Mouse (Mus musculus) embryonic facial prominence, embryonic 10.5 days (tissue): ENCODE data around the gene Lrrfip1. TPM values are rescaled to one million over a fixed set of nuclear protein-coding genes. Genes with fewer than 3 reads are reported as not detected.

Source experiments
- DNase-seq: peaks from one replicate; pipeline ENCODE4 v3.0.0-alpha.2; 2017; ENCODE audit warnings: low spot score
- H3K27ac ChIP-seq: fragments of 300-500 bp; sonication (generic); replicated peaks from 2 replicates; pipeline ENCODE4 v1.5.1; 2016; ENCODE audit warnings: mild to moderate bottlenecking
- H3K27me3 ChIP-seq: fragments of 300-500 bp; sonication (generic); replicated peaks from 2 replicates; pipeline ENCODE4 v1.6.1; 2016; ENCODE audit warnings: low read depth, mild to moderate bottlenecking; ENCODE audit not compliant: poor library complexity, severe bottlenecking
- H3K36me3 ChIP-seq: fragments of 300-500 bp; sonication (generic); replicated peaks from 2 replicates; pipeline ENCODE4 v1.6.1; 2016; ENCODE audit warnings: mild to moderate bottlenecking, moderate library complexity
- H3K4me1 ChIP-seq: fragments of 300-500 bp; sonication (generic); 2 replicates; pipeline ENCODE4 v1.6.1; 2016
- H3K4me3 ChIP-seq: fragments of 300-500 bp; sonication (generic); 2 replicates; pipeline ENCODE4 v1.5.1; 2016; ENCODE audit warnings: mild to moderate bottlenecking, moderate library complexity
- H3K9me3 ChIP-seq: fragments of 300-500 bp; sonication (generic); 2 replicates; pipeline ENCODE4 v1.6.1; 2016; ENCODE audit warnings: mild to moderate bottlenecking
- WGBS: fragments of 180-500 bp; shearing (Covaris S2); methylation state at CpG from one replicate; pipeline ENCODE4 v1.1.7; 2016; 5-methylcytosine and 5-hydroxymethylcytosine counted together
- polyA plus RNA-seq: library from polyadenylated mRNA; unstranded; fragments of >200 nt; fragmentation: Nextera tagmentation; extraction: Ambion mirVana; gene quantifications from 2 replicates; pipeline ENCODE4 v1.2.1, GENCODE M21; 2016

The Lrrfip1 gene
- 22.5 and 25.7 TPM in 2 replicates for polyA plus RNA-seq

DNA sequence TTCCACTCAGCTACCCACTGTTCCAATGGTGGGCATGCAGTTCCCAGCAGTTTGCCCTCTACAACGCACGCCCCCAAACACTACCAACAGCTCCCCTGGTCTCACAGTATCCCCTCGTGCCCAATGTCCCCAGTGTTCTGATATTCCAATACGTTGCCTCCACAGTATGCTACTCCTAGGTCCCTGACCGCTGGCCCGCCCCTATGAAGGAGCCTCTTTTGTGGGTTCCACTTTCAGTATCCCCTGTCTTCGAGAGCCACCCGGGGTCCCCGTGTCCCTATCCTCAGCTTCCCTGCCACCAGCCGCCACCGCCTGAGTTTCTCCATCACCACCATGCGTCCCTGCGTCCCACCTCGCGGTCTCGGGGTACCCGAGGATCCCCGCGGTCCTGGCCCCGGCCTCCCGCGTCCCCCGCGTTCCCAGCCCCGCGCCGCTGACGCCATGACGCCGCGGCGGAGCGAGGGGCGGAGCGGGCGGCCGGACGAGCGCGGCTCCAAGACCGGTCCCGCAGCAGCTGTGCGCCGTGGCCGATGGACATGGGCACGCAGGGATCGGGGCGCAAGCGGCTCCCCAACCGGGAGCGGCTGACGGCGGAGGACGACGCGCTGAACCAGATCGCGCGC lies at the start of gene Lrrfip1:
Gene Lrrfip1 (plus strand): TSS at position 470 of the 623 bp plus-strand sequence.
- peaks cover 3% of the 10 kb centered on the region; the same call in 1 of the 2 replicates for H3K36me3 ChIP-seq
- WGBS = 2% methylated on average over 59 of the region's 59 CpGs
- H3K4me3 ChIP-seq = peak within 1 kb of the TSS; percentile 70
- peaks cover 22% of the 10 kb centered on the region for H3K27me3 ChIP-seq
- H3K4me1 ChIP-seq = peaks cover 34% of the 10 kb centered on the region
- H3K9me3 ChIP-seq = peaks cover 4% of the 10 kb centered on the region
- DNase-seq = peak; percentile 78
- peak within 1 kb of the TSS; percentile 88 for H3K27ac ChIP-seq

DNA sequence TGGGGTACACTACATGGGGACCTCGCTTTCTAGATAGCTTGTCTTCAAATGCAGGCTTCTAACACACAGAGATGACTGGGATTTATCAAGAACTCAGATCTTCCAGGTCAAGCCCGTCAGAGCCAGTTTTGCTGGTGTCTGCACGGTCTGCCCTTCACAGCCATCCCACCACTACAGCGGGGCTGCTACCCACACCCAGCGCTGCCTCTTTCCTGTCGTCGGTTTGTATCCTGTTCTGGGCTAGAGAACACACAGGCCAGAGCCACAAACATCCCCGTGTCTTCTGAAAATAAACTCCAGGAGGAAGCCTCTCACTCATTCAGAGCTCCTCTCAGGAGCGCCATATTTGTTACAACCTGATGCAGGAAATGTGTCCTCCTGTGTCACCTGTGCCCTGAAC lies 49.2 kb upstream of the Lrrfip1 start:
- 71% methylated on average over 9 of the region's 9 CpGs for WGBS
- no peak for DNase-seq

GRCm38 (mm10) chr1:90951670-90952069 lies 46.9 kb upstream of the Lrrfip1 start:
- 80% methylated on average over 7 of the region's 7 CpGs for WGBS
- Histone ChIP-seq H3K36me3 (no peaks in the 10 kb centered on the region), H3K27me3 (no peaks in the 10 kb centered on the region), H3K9me3 (no peaks in the 10 kb centered on the region), H3K27ac (no peak overlapping the region), H3K4me3 (no peak overlapping the region), H3K4me1 (no peaks in the 10 kb centered on the region)
- DNase-seq = no peak

More for the DNA sequence above, 49.2 kb upstream of the Lrrfip1 start:
- 0 out of 2 replicates have a peak, but pooled peaks cover 4% of the 10 kb centered on the region for H3K27me3 ChIP-seq
- H3K4me1 ChIP-seq = no peaks in the 10 kb centered on the region
- H3K9me3 ChIP-seq = no peaks in the 10 kb centered on the region
- H3K4me3 ChIP-seq = no peak overlapping the region
- no peak overlapping the region for H3K27ac ChIP-seq
- H3K36me3 ChIP-seq = no peaks in the 10 kb centered on the region

GRCm38 (mm10) chr1:90952808-90953207 lies 45.7 kb upstream of the Lrrfip1 start, which contains the start of gene Prlh:
Gene Prlh (plus strand): TSS chr1:90953108.
- 82% methylated on average over 8 of the region's 8 CpGs for WGBS
- Histone ChIP-seq H3K9me3 (no peaks in the 10 kb centered on the region), H3K4me3 (no peak within 1 kb of the TSS), H3K36me3 (no peaks in the 10 kb centered on the region), H3K27me3 (0 out of 2 replicates have a peak, but pooled peaks cover 4% of the 10 kb centered on the region), H3K27ac (no peak within 1 kb of the TSS), H3K4me1 (no peaks in the 10 kb centered on the region)
- no peak for DNase-seq

- Histone ChIP-seq H3K4me3 (no peak overlapping the region), H3K27me3 (peaks cover 10% of the 10 kb centered on the region), H3K36me3 (no peaks in the 10 kb centered on the region), H3K4me1 (no peaks in the 10 kb centered on the region), H3K9me3 (no peaks in the 10 kb centered on the region), H3K27ac (no peak overlapping the region)
- DNase-seq = no peak
- 74% methylated on average over 11 of the region's 11 CpGs for WGBS
Observed at GRCm38 (mm10) chr1:90953688-90954087, 44.8 kb upstream of the Lrrfip1 start.

DNA sequence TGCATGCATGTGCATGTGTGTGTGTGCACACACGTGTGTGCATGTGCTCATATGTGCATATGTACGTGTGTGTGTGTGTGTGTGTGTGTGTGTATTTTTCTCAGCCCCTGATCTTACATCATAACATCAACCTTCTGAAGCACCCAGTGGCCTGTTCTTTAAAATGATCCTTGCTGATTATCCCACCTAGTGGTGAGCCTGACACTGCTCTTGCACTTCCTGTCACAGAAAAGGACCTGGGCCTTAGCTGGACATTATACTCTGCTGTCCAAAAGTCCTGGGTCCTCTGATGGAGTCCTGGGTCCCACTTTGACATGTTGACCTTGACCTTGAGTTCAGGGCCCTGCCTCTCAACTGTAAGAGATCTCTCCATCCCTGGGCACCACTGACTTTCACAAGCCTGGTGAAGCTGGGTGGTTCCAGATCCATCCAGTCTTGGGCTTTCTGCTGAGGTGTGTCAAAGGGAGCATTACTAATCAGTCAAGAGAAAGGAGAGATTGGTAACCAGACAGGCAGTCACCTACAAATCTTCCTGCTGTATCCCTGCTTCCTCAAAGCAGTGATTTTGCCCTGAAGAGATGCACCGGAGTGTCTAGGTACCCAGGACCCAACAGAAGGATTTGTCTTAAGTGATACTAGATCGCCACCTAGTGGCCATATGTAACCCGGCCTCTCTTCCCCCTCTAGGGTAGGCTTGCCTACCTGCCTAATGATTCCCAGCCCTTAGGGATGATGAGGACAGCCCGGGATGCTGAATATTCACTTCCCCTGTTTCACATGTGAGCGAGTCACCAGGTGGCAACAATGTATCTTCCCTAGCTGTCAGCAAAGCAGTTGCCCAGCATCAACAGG lies 42.1 kb upstream of the Lrrfip1 start:
- Histone ChIP-seq H3K27ac (no peak overlapping the region), H3K36me3 (no peaks in the 10 kb centered on the region), H3K27me3 (peaks cover 24% of the 10 kb centered on the region), H3K4me3 (no peak overlapping the region), H3K4me1 (no peaks in the 10 kb centered on the region), H3K9me3 (no peaks in the 10 kb centered on the region)
- 31% methylated on average over 7 of the region's 7 CpGs for WGBS
- DNase-seq = peak; percentile 78

GRCm38 (mm10) chr1:90962526-90962925 lies 36.0 kb upstream of the Lrrfip1 start:
- Histone ChIP-seq H3K4me1 (peaks cover 20% of the 10 kb centered on the region), H3K9me3 (no peaks in the 10 kb centered on the region)

DNA sequence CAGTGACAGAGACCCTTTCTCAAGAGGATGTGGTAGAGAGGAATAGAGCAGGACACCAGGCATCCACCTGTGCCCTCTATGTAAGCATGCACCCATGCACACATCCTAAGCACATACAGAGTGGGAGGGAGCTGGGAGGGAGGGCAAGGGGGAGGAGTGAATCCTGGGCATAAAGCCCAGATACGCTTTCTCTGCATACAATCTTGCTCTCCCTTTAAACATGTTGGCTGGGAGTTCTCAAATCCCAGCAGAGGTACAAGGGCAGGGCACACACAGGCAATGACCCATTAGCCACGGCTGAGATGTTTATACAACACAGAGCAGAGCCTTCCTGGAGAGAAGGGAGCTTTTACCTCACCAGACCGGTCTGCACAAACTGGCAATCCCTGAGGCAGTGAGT lies 35.5 kb upstream of the Lrrfip1 start:
- DNase-seq = peak; percentile 35
- WGBS = 31% methylated on average over 3 of the region's 3 CpGs
- H3K27ac ChIP-seq = no peak overlapping the region
- H3K4me1 ChIP-seq = peaks cover 20% of the 10 kb centered on the region
- peaks cover 26% of the 10 kb centered on the region for H3K27me3 ChIP-seq
- no peaks in the 10 kb centered on the region for H3K9me3 ChIP-seq
- H3K36me3 ChIP-seq = no peaks in the 10 kb centered on the region
- H3K4me3 ChIP-seq = no peak overlapping the region

More at GRCm38 (mm10) chr1:90962526-90962925, 36.0 kb upstream of the Lrrfip1 start:
- Histone ChIP-seq H3K36me3 (no peaks in the 10 kb centered on the region), H3K27me3 (peaks cover 27% of the 10 kb centered on the region), H3K4me3 (no peak overlapping the region), H3K27ac (peak overlapping the region; percentile 21; the same call in 1 of the 2 replicates)
- no peak for DNase-seq
- WGBS = 41% methylated on average over 4 of the region's 4 CpGs

DNA sequence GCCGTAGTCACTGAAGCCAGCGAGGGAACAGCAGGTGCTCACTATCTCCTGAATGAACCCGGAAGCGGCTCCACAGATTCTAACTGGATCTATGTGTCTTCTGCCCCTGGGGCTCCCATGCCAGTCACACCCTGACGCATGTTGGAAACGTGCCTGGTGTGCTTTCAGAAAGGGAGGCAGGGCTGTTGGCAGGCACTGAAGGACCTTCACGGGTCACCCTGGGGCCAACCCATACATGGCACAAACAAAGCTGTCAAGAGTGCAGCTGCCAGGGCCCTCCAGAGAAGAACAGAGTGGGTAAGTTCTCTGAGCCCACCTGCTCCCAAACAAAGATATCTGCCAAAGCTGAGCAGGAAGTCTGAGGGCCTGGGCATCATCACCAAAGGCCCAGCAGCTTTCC lies 31.0 kb upstream of the Lrrfip1 start:
- H3K27ac ChIP-seq = no peak overlapping the region; the same call in 1 of the 2 replicates
- no peak overlapping the region for H3K4me3 ChIP-seq
- 80% methylated on average over 7 of the region's 7 CpGs for WGBS
- no peaks in the 10 kb centered on the region for H3K9me3 ChIP-seq
- peaks cover 16% of the 10 kb centered on the region for H3K27me3 ChIP-seq
- no peaks in the 10 kb centered on the region for H3K36me3 ChIP-seq
- peaks cover 43% of the 10 kb centered on the region for H3K4me1 ChIP-seq
- no peak for DNase-seq

GRCm38 (mm10) chr1:90968649-90969048 lies 29.9 kb upstream of the Lrrfip1 start:
- H3K4me3 ChIP-seq = no peak overlapping the region
- 83% methylated on average over 4 of the region's 4 CpGs for WGBS

GRCm38 (mm10) chr1:90969347-90969784 lies 29.2 kb upstream of the Lrrfip1 start, which contains the start of gene Rab17:
Gene Rab17 (minus strand): TSS chr1:90969661.
- Histone ChIP-seq H3K4me3 (no peak within 1 kb of the TSS), H3K27ac (0 out of 2 replicates have a peak within 1 kb of the TSS, but pooled peaks have one; percentile 21), H3K36me3 (no peaks in the 10 kb centered on the region), H3K9me3 (no peaks in the 10 kb centered on the region), H3K4me1 (peaks cover 45% of the 10 kb centered on the region), H3K27me3 (peaks cover 20% of the 10 kb centered on the region)
- DNase-seq = no peak
- 35% methylated on average over 9 of the region's 9 CpGs for WGBS

More at GRCm38 (mm10) chr1:90968649-90969048, 29.9 kb upstream of the Lrrfip1 start:
- peaks cover 20% of the 10 kb centered on the region for H3K27me3 ChIP-seq
- H3K4me1 ChIP-seq = peaks cover 43% of the 10 kb centered on the region
- no peak overlapping the region for H3K27ac ChIP-seq
- no peaks in the 10 kb centered on the region for H3K9me3 ChIP-seq
- no peak for DNase-seq
- H3K36me3 ChIP-seq = no peaks in the 10 kb centered on the region

DNA sequence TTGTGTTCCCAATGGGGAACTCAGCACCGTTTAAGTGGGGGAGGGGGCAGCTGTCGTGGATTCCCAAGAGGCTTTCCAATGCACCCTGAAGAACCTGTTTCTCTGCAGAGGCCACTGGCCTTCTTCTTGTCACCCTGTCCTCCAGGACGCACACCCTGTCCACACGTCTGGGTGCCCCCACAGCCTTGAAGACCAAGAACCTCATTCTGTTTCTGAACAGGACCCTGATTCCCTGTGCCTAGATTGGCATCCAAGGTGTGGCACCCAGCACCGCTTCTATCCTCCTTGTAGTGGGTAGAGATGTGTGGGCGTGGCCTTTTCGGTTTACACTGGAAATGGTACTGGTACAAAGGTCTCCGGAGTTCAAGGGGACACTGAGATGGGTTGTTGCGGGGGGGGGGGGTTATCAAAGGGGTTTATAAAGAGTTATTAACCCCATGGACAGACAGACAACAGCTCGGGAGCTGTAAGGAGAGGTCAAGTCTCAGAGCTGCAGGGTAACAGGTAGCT lies 28.6 kb upstream of the Lrrfip1 start:
- Histone ChIP-seq H3K4me3 (no peak overlapping the region), H3K9me3 (no peaks in the 10 kb centered on the region), H3K4me1 (peaks cover 50% of the 10 kb centered on the region), H3K27me3 (peaks cover 20% of the 10 kb centered on the region), H3K36me3 (no peaks in the 10 kb centered on the region), H3K27ac (no peak overlapping the region)
- no peak for DNase-seq
- WGBS = 79% methylated on average over 10 of the region's 10 CpGs
